Mouse (Mus musculus): ENCODE measurements at regions not wholly inside any gene's neighbourhood (a gene's known extent, or its start where the extent isn't known, plus 50 kb on each side); places are given as distances from the start of the nearest gene placed in this dataset.

- no peak for DNase-seq
Measured at GRCm38 (mm10) chr14:105950924-105951323, 54.3 kb upstream of the Spry2 start.

- DNase-seq, result no peak
Measured at GRCm38 (mm10) chr14:105955082-105955481, 58.5 kb upstream of the Spry2 start.

GRCm38 (mm10) chr14:105956796-105957195 is 60.2 kb upstream of the Spry2 start:
- no peak for DNase-seq

GRCm38 (mm10) chr14:105958005-105958404 is 61.4 kb upstream of the Spry2 start:
- DNase-seq, result no peak

GRCm38 (mm10) chr14:105979544-105980323 is 83.1 kb upstream of the Spry2 start:
- DNase-seq, result peak; percentile 37

- no peak for DNase-seq
Measured at GRCm38 (mm10) chr14:105980324-105980680, 83.7 kb upstream of the Spry2 start.

- DNase-seq, result no peak
Measured at GRCm38 (mm10) chr14:105987341-105987882, 90.8 kb upstream of the Spry2 start.

GRCm38 (mm10) chr14:105988738-105989137 is 92.1 kb upstream of the Spry2 start:
- no peak for DNase-seq

GRCm38 (mm10) chr14:105993124-105993523 is 96.5 kb upstream of the Spry2 start:
- DNase-seq, result no peak

GRCm38 (mm10) chr14:105999801-106000200 is 103.2 kb upstream of the Spry2 start:
- DNase-seq, result no peak

GRCm38 (mm10) chr14:106007769-106008168 is 98.2 kb upstream of the Trim52 start:
- DNase-seq, result no peak

- DNase-seq, result no peak
Measured at GRCm38 (mm10) chr14:106008951-106009350, 97.0 kb upstream of the Trim52 start.

- peak; percentile 21 for DNase-seq
Measured at GRCm38 (mm10) chr14:106010961-106011360, 95.0 kb upstream of the Trim52 start.

GRCm38 (mm10) chr14:106011991-106012427 is 94.0 kb upstream of the Trim52 start:
- DNase-seq, result peak; percentile 70

- DNase-seq, result no peak
Measured at GRCm38 (mm10) chr14:106022806-106023205, 83.2 kb upstream of the Trim52 start.

- DNase-seq, result no peak
Measured at GRCm38 (mm10) chr14:106026815-106027214, 79.2 kb upstream of the Trim52 start.

GRCm38 (mm10) chr14:106027686-106028085 is 78.3 kb upstream of the Trim52 start:
- no peak for DNase-seq

- no peak for DNase-seq
Measured at GRCm38 (mm10) chr14:106031094-106031493, 74.9 kb upstream of the Trim52 start.

GRCm38 (mm10) chr14:106033793-106034192 is 72.2 kb upstream of the Trim52 start:
- DNase-seq, result no peak

- no peak for DNase-seq
Measured at GRCm38 (mm10) chr14:106034933-106035665, 70.9 kb upstream of the Trim52 start.

- DNase-seq, result no peak
Measured at GRCm38 (mm10) chr14:106044274-106044673, 61.7 kb upstream of the Trim52 start.

- no peak for DNase-seq
Measured at GRCm38 (mm10) chr14:106050231-106050630, 55.8 kb upstream of the Trim52 start.

Measured in heart, postnatal 4 days (tissue).